Mouse (Mus musculus): ENCODE results near the gene Pimreg.

- TF ChIP-seq CTCF (IDR thresholded peaks at IDR 0.05) (peak; percentile 58), EP300 (IDR thresholded peaks at IDR 0.05) (no peak)
Measured at GRCm38 (mm10) chr11:72041768-72042607, at the start of gene Pimreg.
